Mouse (Mus musculus) hindbrain, embryonic 14.5 days (tissue): ENCODE results near the gene Elmo1. TPM values are rescaled to one million over a fixed set of nuclear protein-coding genes. Genes with fewer than 3 reads are reported as not detected.

ENCODE experiments used
- ATAC-seq: fragments of 200-750 bp; cut with Nextera tagmentation; 2 replicates; pipeline ENCODE4 v1.8.0; 2017; ENCODE audit warnings: moderate number of reproducible peaks, mild to moderate bottlenecking, moderate TSS enrichment, moderate library complexity; ENCODE audit not compliant: low FRiP score
- DNase-seq: peaks from one replicate; pipeline ENCODE4 v3.0.0-alpha.2; 2015; ENCODE audit warnings: low spot score
- H3K27ac ChIP-seq: fragments of 300-500 bp; sonication (generic); 2 replicates; pipeline ENCODE4 v1.5.1; 2014; ENCODE audit warnings: mild to moderate bottlenecking, moderate library complexity
- H3K27me3 ChIP-seq: fragments of 300-500 bp; sonication (generic); 2 replicates; pipeline ENCODE4 v1.6.1; 2014; ENCODE audit warnings: mild to moderate bottlenecking, low read length, mixed read lengths; ENCODE audit not compliant: control insufficient read depth, insufficient read depth
- H3K36me3 ChIP-seq: fragments of 300-500 bp; sonication (generic); replicated peaks from 2 replicates; pipeline ENCODE4 v1.6.1; 2014; ENCODE audit not compliant: control insufficient read depth, insufficient read depth
- H3K4me1 ChIP-seq: fragments of 300-500 bp; sonication (generic); replicated peaks from 2 replicates; pipeline ENCODE4 v1.6.1; 2014; ENCODE audit warnings: antibody characterized with exemption, low read length, mixed read lengths; ENCODE audit not compliant: control insufficient read depth, insufficient read depth
- H3K4me2 ChIP-seq: fragments of 300-500 bp; sonication (generic); replicated peaks from 2 replicates; pipeline ENCODE4 v1.6.1; 2014; ENCODE audit warnings: mild to moderate bottlenecking, moderate library complexity
- H3K4me3 ChIP-seq: fragments of 300-500 bp; sonication (generic); replicated peaks from 2 replicates; pipeline ENCODE4 v1.5.1; 2014; ENCODE audit warnings: mild to moderate bottlenecking, low read length
- H3K9ac ChIP-seq: fragments of 300-500 bp; sonication (generic); 2 replicates; pipeline ENCODE4 v1.6.1; 2014
- H3K9me3 ChIP-seq: fragments of 300-500 bp; sonication (generic); 2 replicates; pipeline ENCODE4 v1.6.1; 2016; ENCODE audit warnings: low read length; ENCODE audit not compliant: control insufficient read depth
- WGBS: fragments of 180-500 bp; shearing (Covaris S2); extraction: QIAGEN DNeasy Blood & Tissue Kit; methylation state at CpG from one replicate; pipeline ENCODE4 v1.1.7; 2014; 5-methylcytosine and 5-hydroxymethylcytosine counted together
- polyA plus RNA-seq: library from polyadenylated mRNA; unstranded; fragments of >200 nt; fragmentation: Nextera tagmentation; extraction: Ambion mirVana; gene quantifications from 2 replicates; pipeline ENCODE4 v1.2.1, GENCODE M21; 2014

Elmo1 gene
- polyA plus RNA-seq, 1 experiment from 2014 or later = 41.9 TPM

DNA sequence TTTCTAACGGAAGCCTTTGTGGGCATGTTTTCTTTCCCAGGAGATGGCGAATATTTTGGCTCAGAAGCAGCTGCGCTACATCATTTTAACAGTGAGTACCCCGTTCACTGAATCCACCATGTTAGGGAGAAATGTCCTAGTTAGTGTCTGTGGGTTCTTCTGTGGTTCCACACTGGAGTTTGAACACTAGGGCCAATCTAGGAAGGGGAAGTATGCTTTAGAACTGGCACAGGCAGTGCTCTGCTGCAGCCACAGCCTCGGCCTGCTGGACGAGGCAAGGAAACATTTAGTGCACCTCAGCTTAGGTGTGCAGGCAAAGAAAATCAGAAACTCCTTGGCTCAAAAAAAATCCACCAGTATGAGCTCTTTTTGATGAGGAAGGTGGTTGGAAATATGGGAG lies 196.3 kb downstream of the Elmo1 start:
- DNase-seq (no peak), ATAC-seq (no peak)
- H3K9ac ChIP-seq = no peak overlapping the region
- no peaks in the 10 kb centered on the region for H3K4me1 ChIP-seq
- 94% methylated on average over 6 of the region's 6 CpGs for WGBS
- H3K27me3 ChIP-seq = no peaks in the 10 kb centered on the region
- H3K4me3 ChIP-seq = no peak overlapping the region
- no peaks in the 10 kb centered on the region for H3K9me3 ChIP-seq
- no peak overlapping the region for H3K4me2 ChIP-seq
- H3K27ac ChIP-seq = no peak overlapping the region
- H3K36me3 ChIP-seq = no peaks in the 10 kb centered on the region

DNA sequence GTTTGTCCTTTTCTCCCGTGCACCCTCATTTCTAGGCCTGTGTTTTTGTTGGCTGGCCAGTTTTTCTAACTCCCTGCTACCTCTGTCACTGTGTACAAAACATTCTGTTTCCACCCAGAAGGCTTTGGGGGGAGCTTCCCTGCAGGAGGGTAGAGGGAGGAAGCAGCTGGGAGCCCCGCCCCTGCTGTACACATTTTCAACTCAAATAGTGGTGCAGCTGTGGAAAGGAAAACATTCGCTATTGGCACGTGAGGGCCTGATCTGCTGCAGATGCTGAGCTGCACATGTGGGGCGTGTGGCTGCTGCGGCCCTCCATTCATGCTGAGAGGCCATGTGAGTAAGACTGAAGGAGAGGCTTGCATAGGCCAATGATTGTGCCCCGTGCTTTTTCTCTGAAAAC lies 198.0 kb downstream of the Elmo1 start:
- Histone ChIP-seq H3K27ac (no peak overlapping the region), H3K36me3 (no peaks in the 10 kb centered on the region), H3K4me1 (no peaks in the 10 kb centered on the region), H3K9ac (no peak overlapping the region), H3K4me3 (no peak overlapping the region), H3K27me3 (no peaks in the 10 kb centered on the region), H3K9me3 (no peaks in the 10 kb centered on the region), H3K4me2 (no peak overlapping the region)
- WGBS = 60% methylated on average over 7 of the region's 7 CpGs
- DNase-seq (no peak), ATAC-seq (peak; percentile 56; the same call in 1 of the 2 replicates)

DNA sequence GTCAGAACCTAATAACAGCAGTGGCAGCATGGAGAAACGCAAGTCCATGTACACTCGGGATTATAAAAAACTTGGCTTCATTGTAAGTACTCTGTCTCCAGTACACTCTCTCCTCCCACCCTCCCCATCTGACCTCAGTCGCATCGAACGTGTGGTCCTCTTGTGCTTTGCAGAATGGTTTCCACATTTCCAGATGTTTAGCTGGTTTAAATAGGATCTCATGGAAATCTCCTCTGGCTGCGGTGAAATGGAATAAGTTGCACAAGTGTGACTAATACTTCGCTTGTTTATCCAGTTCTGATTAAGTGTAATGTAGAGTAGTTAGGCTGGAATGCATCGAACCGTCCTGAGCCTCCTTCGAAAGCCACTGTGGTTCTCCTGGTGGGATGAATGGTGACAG lies 200.0 kb downstream of the Elmo1 start:
- WGBS = 86% methylated on average over 10 of the region's 10 CpGs
- Histone ChIP-seq H3K9ac (no peak overlapping the region), H3K9me3 (no peaks in the 10 kb centered on the region), H3K27ac (no peak overlapping the region), H3K27me3 (no peaks in the 10 kb centered on the region), H3K36me3 (no peaks in the 10 kb centered on the region), H3K4me2 (no peak overlapping the region), H3K4me1 (no peaks in the 10 kb centered on the region), H3K4me3 (no peak overlapping the region)
- no peak for ATAC-seq
- no peak for DNase-seq

DNA sequence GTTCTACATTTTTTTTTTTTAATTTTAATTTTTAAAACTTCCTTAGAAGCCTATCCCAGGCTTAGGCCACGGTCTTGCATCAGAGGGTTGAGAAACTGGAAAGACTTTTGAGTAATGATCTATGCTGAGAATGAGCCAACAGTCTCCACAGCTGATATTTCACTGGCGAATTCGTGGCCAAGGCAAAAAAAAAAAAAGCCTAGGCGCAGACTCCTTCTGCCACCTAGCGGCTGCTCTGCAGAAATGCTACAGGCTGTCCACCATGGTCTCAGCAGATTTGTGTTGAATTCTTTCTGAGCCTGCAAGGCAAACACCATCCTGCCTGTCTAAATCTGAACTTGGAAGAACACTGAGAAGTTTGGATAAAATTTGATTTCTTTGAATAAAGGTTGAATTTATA lies 202.0 kb downstream of the Elmo1 start:
- Histone ChIP-seq H3K9me3 (no peaks in the 10 kb centered on the region), H3K36me3 (no peaks in the 10 kb centered on the region), H3K4me2 (no peak overlapping the region), H3K4me3 (no peak overlapping the region), H3K27me3 (no peaks in the 10 kb centered on the region), H3K27ac (no peak overlapping the region), H3K4me1 (no peaks in the 10 kb centered on the region), H3K9ac (no peak overlapping the region)
- 2% methylated on average over 5 of the region's 5 CpGs for WGBS
- peak; percentile 69; the same call in 1 of the 2 replicates for ATAC-seq
- DNase-seq = peak; percentile 84

DNA sequence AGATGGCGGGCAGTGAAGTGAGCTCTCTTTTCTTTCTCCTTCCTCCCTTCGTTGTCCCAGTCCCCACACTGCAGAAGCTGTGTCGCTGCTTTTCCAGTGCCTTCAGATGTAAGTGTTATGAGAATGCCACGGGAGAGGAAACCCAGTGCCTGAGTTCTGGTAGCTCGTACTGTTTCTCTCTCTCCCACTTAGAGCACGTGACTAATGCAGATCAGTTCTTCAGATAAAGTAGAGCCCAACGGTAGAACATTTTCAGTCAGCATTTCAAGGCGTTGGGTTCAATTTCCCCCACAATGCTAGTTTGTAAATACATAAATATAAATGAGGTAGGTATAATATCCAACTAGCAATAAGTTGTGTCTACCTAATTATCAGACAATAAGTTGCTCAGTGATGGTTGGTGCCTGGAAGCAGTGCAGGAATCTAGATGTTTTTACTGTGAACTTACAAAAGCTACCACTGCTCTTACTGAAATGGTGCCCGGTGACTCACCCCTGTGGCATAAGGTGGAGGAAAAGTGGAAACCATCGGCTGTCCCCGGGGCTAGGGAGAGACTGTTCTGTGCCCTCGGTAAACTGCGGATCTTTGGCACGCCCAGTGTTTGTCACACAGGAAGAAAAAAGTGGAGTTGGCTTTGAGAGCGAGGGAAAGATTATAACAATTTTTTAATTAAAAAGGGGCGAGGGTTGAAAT lies 205.0 kb downstream of the Elmo1 start:
- ATAC-seq = no peak
- H3K9me3 ChIP-seq = no peaks in the 10 kb centered on the region
- no peak overlapping the region for H3K4me2 ChIP-seq
- WGBS = 88% methylated on average over 16 of the region's 16 CpGs
- H3K27ac ChIP-seq = no peak overlapping the region
- H3K4me3 ChIP-seq = no peak overlapping the region
- H3K27me3 ChIP-seq = no peaks in the 10 kb centered on the region
- H3K9ac ChIP-seq = no peak overlapping the region
- no peak for DNase-seq
- no peaks in the 10 kb centered on the region for H3K36me3 ChIP-seq
- no peaks in the 10 kb centered on the region for H3K4me1 ChIP-seq

DNA sequence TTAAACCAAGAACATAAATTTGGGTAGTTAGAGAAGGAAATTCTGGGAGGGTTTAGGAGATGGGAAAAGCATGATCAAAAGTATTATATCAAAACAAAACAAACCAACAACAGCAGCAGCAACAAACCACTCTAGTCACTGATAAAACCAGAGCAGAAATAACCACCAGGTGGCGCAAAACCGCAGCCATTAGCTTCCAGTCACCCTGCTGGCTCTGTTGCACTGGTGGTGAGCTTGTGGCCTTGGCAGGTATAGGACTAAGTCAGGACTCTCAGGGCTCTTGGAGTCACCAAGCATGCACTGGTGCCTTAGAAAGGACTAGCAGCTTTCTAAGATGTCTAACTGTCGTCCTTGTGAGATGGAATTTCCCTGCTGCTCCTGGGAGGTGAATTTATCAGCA lies 207.4 kb downstream of the Elmo1 start:
- no peak overlapping the region for H3K4me2 ChIP-seq
- H3K9me3 ChIP-seq = no peaks in the 10 kb centered on the region
- ATAC-seq (peak; percentile 62; the same call in 1 of the 2 replicates), DNase-seq (peak; percentile 88)
- WGBS = 13% methylated on average over 3 of the region's 3 CpGs
- no peaks in the 10 kb centered on the region for H3K4me1 ChIP-seq
- no peak overlapping the region for H3K4me3 ChIP-seq
- no peaks in the 10 kb centered on the region for H3K36me3 ChIP-seq
- H3K9ac ChIP-seq = no peak overlapping the region
- no peaks in the 10 kb centered on the region for H3K27me3 ChIP-seq
- no peak overlapping the region for H3K27ac ChIP-seq

DNA sequence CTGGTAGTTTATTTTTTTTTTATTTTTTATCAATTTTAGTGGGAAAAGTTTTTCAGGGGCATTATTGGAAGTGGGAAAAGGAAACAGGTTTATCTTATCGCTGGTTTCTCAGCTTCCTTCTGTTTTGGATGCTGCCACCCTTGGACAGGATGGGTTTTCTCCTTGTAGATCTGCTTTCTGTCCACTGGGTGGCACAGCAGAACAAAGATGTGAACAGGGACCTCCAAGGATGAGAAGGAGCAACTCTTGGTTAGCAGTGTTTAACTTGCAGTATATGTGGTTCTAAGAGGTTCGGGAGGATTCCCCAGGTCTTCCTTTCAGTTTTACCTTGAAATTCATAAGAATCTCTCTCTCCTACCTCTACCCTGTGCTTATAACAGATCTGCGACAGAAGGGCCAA lies 209.0 kb downstream of the Elmo1 start:
- H3K4me3 ChIP-seq = no peak overlapping the region
- H3K4me1 ChIP-seq = no peaks in the 10 kb centered on the region
- 62% methylated on average over 3 of the region's 3 CpGs for WGBS
- peak; percentile 80 for DNase-seq
- ATAC-seq = peak; percentile 66; the same call in 1 of the 2 replicates
- H3K27me3 ChIP-seq = no peaks in the 10 kb centered on the region
- H3K9me3 ChIP-seq = no peaks in the 10 kb centered on the region
- H3K4me2 ChIP-seq = no peak overlapping the region
- no peaks in the 10 kb centered on the region for H3K36me3 ChIP-seq
- no peak overlapping the region for H3K27ac ChIP-seq
- H3K9ac ChIP-seq = no peak overlapping the region

DNA sequence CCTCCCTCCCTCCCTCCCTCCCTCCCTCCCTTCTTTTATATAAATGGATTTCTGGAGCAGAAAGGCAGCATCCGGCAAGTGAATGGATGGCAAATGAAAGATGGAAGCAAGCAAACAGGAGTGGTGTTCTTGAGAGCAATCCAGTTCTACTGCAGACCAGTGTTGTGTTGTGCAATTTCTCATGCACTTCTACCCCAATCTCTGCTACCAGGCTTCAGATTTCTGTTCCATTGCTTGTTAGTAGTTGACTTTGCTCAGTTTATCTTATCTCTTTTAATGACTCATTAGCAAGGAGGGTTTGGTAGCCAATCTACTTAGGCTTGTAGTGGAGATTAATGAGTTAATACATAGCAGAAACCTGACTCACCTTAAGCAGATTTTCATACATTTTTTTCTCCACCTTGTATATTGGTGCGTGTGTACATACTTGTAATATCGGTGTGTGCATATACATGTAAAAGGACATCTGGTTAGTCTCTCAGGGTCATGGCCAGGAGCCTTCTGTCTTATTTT lies 209.7 kb downstream of the Elmo1 start:
- H3K27ac ChIP-seq = no peak overlapping the region
- H3K4me3 ChIP-seq = no peak overlapping the region
- H3K4me1 ChIP-seq = no peaks in the 10 kb centered on the region
- H3K36me3 ChIP-seq = no peaks in the 10 kb centered on the region
- H3K27me3 ChIP-seq = no peaks in the 10 kb centered on the region
- 87% methylated on average over 3 of the region's 3 CpGs for WGBS
- H3K9ac ChIP-seq = no peak overlapping the region
- no peaks in the 10 kb centered on the region for H3K9me3 ChIP-seq
- no peak overlapping the region for H3K4me2 ChIP-seq
- DNase-seq = no peak
- ATAC-seq = no peak

DNA sequence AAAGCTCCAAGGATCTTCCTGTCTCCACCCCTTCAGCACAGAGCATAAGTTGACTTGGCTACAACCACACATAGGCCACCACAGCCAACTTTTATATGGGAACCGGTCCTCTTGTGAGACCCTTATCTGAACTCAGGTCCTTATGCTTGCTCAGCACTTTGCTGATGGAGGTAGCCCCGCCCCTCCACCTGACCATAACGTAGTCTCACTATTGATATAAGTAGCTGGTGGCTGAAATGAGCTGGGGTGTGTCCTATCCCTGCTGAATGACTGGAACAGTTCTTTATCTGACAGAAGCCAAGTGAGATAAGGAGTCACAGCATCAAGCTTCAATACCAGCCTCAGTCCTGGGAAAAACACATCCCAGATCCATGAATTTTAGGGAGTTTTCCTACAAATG lies 210.2 kb downstream of the Elmo1 start:
- ATAC-seq = no peak
- Histone ChIP-seq H3K27ac (no peak overlapping the region), H3K9ac (no peak overlapping the region), H3K9me3 (no peaks in the 10 kb centered on the region), H3K4me2 (no peak overlapping the region), H3K4me1 (no peaks in the 10 kb centered on the region), H3K4me3 (no peak overlapping the region), H3K27me3 (no peaks in the 10 kb centered on the region), H3K36me3 (no peaks in the 10 kb centered on the region)
- DNase-seq = no peak
- WGBS = 91% methylated on average over 3 of the region's 3 CpGs

DNA sequence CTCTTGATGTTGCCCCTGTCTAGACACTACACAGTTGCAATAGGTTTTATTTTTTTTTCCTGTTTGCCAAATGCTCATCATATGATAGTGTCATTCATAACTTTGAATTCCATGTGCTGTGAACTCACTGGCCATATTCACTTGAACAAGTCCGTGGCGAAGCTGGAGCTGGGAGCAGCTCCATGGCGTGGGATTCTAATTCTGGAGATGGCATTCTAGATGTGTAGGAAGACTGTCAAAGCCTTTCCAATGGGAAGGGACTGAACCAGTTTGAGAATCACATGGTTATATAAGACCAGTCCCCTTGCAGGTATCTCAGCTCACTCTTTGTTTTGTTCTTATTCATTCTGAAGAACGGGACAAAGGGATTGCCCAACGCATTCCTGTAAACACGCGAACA lies 211.4 kb downstream of the Elmo1 start:
- ATAC-seq (no peak), DNase-seq (no peak)
- Histone ChIP-seq H3K4me2 (no peak overlapping the region), H3K36me3 (no peaks in the 10 kb centered on the region), H3K9ac (no peak overlapping the region), H3K9me3 (no peaks in the 10 kb centered on the region), H3K4me3 (no peak overlapping the region), H3K27ac (no peak overlapping the region), H3K4me1 (no peaks in the 10 kb centered on the region), H3K27me3 (no peaks in the 10 kb centered on the region)
- WGBS = 94% methylated on average over 7 of the region's 7 CpGs
